Mouse (Mus musculus) stomach, embryonic 14.5 days (tissue): ENCODE data around the gene Gm42791. TPM values are rescaled to one million over a fixed set of nuclear protein-coding genes. Genes with fewer than 3 reads are reported as not detected.

Source experiments
- ATAC-seq: fragments of 200-750 bp; cut with Nextera tagmentation; 2 replicates; pipeline ENCODE4 v1.8.0; 2017; ENCODE audit warnings: low read depth, moderate TSS enrichment; ENCODE audit not compliant: insufficient number of reproducible peaks, insufficient read depth, low FRiP score
- H3K27ac ChIP-seq: fragments of 300-500 bp; sonication (generic); 2 replicates; pipeline ENCODE4 v1.5.1; 2014; ENCODE audit warnings: mild to moderate bottlenecking, low read length, moderate library complexity, mixed read lengths
- H3K27me3 ChIP-seq: fragments of 300-500 bp; sonication (generic); 2 replicates; pipeline ENCODE4 v1.6.1; 2014; ENCODE audit warnings: low read length, control low read depth, mixed read lengths; ENCODE audit not compliant: control insufficient read depth, insufficient read depth
- H3K36me3 ChIP-seq: fragments of 300-500 bp; sonication (generic); 2 replicates; pipeline ENCODE4 v1.6.1; 2014; ENCODE audit warnings: mild to moderate bottlenecking, control low read depth, low read length, moderate library complexity, mixed read lengths; ENCODE audit not compliant: control insufficient read depth, insufficient read depth
- H3K4me1 ChIP-seq: fragments of 300-500 bp; sonication (generic); 2 replicates; pipeline ENCODE4 v1.6.1; 2014; ENCODE audit warnings: low read length, control low read depth, mixed read lengths; ENCODE audit not compliant: control insufficient read depth, insufficient read depth
- H3K4me2 ChIP-seq: fragments of 300-500 bp; sonication (generic); replicated peaks from 2 replicates; pipeline ENCODE4 v1.6.1; 2014; ENCODE audit warnings: low read depth, low read length, control low read depth
- H3K4me3 ChIP-seq: fragments of 300-500 bp; sonication (generic); 2 replicates; pipeline ENCODE4 v1.5.1; 2014; ENCODE audit warnings: low read depth, low read length, control low read depth
- H3K9ac ChIP-seq: fragments of 300-500 bp; sonication (generic); replicated peaks from 2 replicates; pipeline ENCODE4 v1.6.1; 2014; ENCODE audit warnings: low read depth, mild to moderate bottlenecking, control low read depth, low read length, moderate library complexity, mixed read lengths
- H3K9me3 ChIP-seq: fragments of 300-500 bp; sonication (generic); 2 replicates; pipeline ENCODE4 v1.6.1; 2016; ENCODE audit warnings: low read depth, low read length, control low read depth; ENCODE audit not compliant: control insufficient read depth
- WGBS: fragments of 180-500 bp; shearing (Covaris S2); extraction: QIAGEN DNeasy Blood & Tissue Kit; methylation state at CpG from one replicate; pipeline ENCODE4 v1.1.7; 2014; 5-methylcytosine and 5-hydroxymethylcytosine counted together
- polyA plus RNA-seq: library from polyadenylated mRNA; unstranded; fragments of >200 nt; fragmentation: Nextera tagmentation; extraction: Ambion mirVana; gene quantifications from 2 replicates; pipeline ENCODE4 v1.2.1, GENCODE M21; 2014

Gene Gm42791
- polyA plus RNA-seq, 1 experiment from 2014 or later, result not detected

DNA sequence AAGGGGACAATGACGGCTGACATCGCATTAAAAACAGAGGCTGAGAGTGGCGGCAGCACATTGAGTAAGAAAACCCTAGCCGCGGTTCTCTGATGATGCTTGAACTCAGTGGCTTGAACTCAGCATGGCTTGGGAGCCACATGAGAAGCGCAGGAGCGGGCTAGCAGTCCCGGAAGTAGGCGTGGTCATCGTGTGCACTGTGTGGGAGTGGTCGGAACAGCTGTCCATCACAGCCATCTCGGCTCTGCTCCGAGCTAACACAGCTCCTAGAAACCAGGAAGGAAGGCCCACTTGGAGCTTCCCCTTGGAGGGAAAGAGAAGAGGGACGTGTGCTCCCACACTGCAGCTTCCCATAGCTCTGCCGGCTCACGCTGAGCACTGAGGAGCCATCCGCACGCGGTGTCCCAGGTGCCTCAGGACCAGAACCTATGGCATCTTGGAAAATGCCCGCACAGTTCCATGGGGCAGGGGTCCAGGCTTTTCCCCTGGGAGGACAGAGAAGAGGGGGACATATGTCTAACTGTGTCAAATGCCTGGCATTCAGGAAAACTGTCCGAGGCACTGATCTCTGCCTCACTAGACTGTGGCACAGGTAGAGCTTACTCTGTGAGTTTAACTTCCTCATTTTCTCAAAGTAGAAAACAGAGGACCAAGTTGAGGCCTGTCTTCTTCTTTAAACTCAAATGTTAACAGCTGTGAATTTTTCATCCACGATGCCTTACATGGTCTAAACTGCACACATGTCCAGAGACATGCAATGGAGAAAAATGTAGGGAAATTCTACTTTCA, 108.9 kb downstream of the Gm42791 start:
- 32% methylated on average over 22 of the region's 22 CpGs for WGBS
- H3K4me3 ChIP-seq, result no peak overlapping the region
- no peaks in the 10 kb centered on the region for H3K27me3 ChIP-seq
- no peak overlapping the region for H3K9ac ChIP-seq
- no peak overlapping the region for H3K27ac ChIP-seq
- peaks cover 10% of the 10 kb centered on the region; the same call in 1 of the 2 replicates for H3K36me3 ChIP-seq
- peak; percentile 92 for ATAC-seq
- no peaks in the 10 kb centered on the region for H3K9me3 ChIP-seq
- no peaks in the 10 kb centered on the region for H3K4me1 ChIP-seq
- 0 out of 2 replicates have a peak overlapping the region, but pooled peaks have one; percentile 10 for H3K4me2 ChIP-seq

- no peaks in the 10 kb centered on the region for H3K9me3 ChIP-seq
- H3K4me3 ChIP-seq, result no peak overlapping the region
- peaks cover 8% of the 10 kb centered on the region; the same call in 1 of the 2 replicates for H3K36me3 ChIP-seq
- WGBS, result 82% methylated on average over 8 of the region's 8 CpGs
- H3K9ac ChIP-seq, result no peak overlapping the region
- no peak for ATAC-seq
- H3K4me2 ChIP-seq, result no peak overlapping the region
- no peak overlapping the region for H3K27ac ChIP-seq
- H3K4me1 ChIP-seq, result no peaks in the 10 kb centered on the region
- H3K27me3 ChIP-seq, result no peaks in the 10 kb centered on the region
These were observed 111.3 kb downstream of the Gm42791 start for GRCm38 (mm10) chr5:148883671-148884070.

DNA sequence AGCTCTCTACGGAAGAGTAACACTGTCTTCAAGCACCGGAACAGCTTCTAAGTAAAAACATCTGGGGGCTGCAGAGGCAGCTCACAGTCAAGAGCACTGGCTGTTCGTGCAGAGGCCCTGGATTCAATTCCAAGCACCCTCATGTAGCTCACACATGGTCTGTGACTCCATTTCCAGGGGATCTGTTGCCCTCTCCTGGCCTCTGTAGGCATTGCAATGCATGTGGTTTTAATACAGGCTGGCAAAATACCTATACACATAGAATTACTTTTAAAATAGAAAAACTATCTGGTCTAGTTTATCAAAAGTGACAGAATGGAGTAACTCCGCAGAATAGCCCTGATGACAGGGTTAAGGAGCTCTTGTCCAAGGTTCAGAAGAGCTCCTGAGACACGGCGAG, 115.7 kb downstream of the Gm42791 start:
- ATAC-seq, result no peak
- Histone ChIP-seq H3K27me3 (no peaks in the 10 kb centered on the region), H3K4me2 (no peak overlapping the region), H3K27ac (no peak overlapping the region), H3K36me3 (peaks cover 10% of the 10 kb centered on the region), H3K4me3 (no peak overlapping the region), H3K9ac (no peak overlapping the region), H3K9me3 (no peaks in the 10 kb centered on the region), H3K4me1 (no peaks in the 10 kb centered on the region)
- WGBS, result 90% methylated on average over 6 of the region's 6 CpGs

GRCm38 (mm10) chr5:148873116-148873515, 121.8 kb downstream of the Gm42791 start:
- 69% methylated on average over 8 of the region's 8 CpGs for WGBS
- H3K9ac ChIP-seq, result no peak overlapping the region
- ATAC-seq, result no peak
- H3K4me2 ChIP-seq, result no peak overlapping the region
- H3K9me3 ChIP-seq, result no peaks in the 10 kb centered on the region
- H3K4me3 ChIP-seq, result no peak overlapping the region
- H3K36me3 ChIP-seq, result peaks cover 2% of the 10 kb centered on the region
- H3K27me3 ChIP-seq, result no peaks in the 10 kb centered on the region
- no peaks in the 10 kb centered on the region for H3K4me1 ChIP-seq
- H3K27ac ChIP-seq, result no peak overlapping the region

DNA sequence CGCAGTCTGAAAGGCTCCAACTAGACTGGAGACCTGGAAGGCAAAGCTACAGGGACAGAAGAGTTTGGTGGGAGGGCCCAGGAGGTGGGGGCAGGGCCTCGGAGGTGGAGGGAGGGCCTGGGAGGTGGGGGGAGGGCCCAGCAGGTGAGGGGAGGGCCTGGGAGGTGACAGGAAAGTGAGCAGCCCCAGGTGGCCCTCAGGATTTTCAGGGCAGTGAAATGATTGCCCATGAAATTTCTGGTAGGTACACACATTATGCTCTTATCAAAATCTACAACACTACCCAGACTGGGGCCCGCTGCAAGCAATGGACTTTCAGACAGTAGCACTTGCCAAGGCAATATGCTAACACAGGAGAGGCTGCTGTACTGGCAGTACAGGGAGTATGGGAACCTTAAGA, 125.4 kb downstream of the Gm42791 start:
- Histone ChIP-seq H3K27me3 (no peaks in the 10 kb centered on the region), H3K4me2 (no peak overlapping the region), H3K4me3 (no peak overlapping the region), H3K4me1 (peaks cover 7% of the 10 kb centered on the region; the same call in 1 of the 2 replicates), H3K27ac (no peak overlapping the region), H3K36me3 (no peaks in the 10 kb centered on the region), H3K9me3 (no peaks in the 10 kb centered on the region), H3K9ac (no peak overlapping the region)
- 0 out of 2 replicates have a peak, but pooled peaks have one; percentile 46 for ATAC-seq
- 45% methylated on average over 3 of the region's 3 CpGs for WGBS

GRCm38 (mm10) chr5:148867766-148868165, 127.2 kb downstream of the Gm42791 start:
- no peaks in the 10 kb centered on the region for H3K36me3 ChIP-seq
- no peaks in the 10 kb centered on the region for H3K27me3 ChIP-seq
- H3K27ac ChIP-seq, result no peak overlapping the region
- H3K9ac ChIP-seq, result no peak overlapping the region
- peaks cover 7% of the 10 kb centered on the region; the same call in 1 of the 2 replicates for H3K4me1 ChIP-seq
- H3K9me3 ChIP-seq, result no peaks in the 10 kb centered on the region
- H3K4me2 ChIP-seq, result no peak overlapping the region
- no peak overlapping the region for H3K4me3 ChIP-seq
- ATAC-seq, result no peak
- WGBS, result 82% methylated on average over 6 of the region's 6 CpGs

DNA sequence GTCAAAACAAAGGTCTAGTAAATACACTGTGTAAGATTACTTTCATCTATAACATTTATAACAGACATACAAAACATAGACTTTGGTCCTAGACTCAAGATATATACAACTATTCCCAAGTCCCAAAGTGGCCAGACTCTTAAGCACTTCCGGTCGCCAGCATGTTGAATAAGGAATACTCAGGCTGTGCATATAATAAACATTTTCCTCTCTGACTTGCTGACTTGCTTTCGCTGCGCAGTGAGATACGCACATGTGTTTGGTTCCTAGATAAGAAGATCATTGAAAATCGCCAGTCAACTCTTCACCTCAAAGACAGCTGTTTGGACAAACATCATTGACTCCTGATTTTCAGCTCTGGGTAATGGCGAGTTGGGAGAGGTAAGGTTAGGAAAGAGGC, 127.8 kb downstream of the Gm42791 start:
- Histone ChIP-seq H3K9ac (no peak overlapping the region), H3K4me1 (peaks cover 7% of the 10 kb centered on the region; the same call in 1 of the 2 replicates), H3K4me3 (no peak overlapping the region), H3K27ac (no peak overlapping the region), H3K27me3 (no peaks in the 10 kb centered on the region), H3K9me3 (no peaks in the 10 kb centered on the region), H3K36me3 (no peaks in the 10 kb centered on the region), H3K4me2 (no peak overlapping the region)
- 58% methylated on average over 7 of the region's 7 CpGs for WGBS
- no peak for ATAC-seq

DNA sequence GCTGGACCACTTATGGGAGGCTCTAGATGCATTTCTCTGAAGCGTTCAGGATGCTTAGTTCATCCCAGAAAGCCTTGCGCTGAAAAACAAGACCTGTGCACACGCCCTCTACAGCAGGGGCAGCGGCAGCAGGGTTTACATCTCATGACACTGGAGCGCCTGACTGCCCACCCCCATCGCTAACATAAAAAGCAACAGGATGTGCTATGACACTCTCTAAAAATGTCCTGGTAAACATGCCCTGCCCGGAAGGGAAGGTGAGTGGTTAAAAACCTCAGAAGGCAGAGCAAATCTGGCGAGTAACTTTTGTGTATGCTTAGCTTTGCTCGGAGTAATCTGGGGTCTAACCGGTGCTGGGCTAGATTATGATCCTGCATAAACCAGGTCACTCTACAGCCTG, 128.4 kb downstream of the Gm42791 start:
- WGBS, result 57% methylated on average over 10 of the region's 10 CpGs
- no peak for ATAC-seq
- Histone ChIP-seq H3K4me3 (no peak overlapping the region), H3K9me3 (no peaks in the 10 kb centered on the region), H3K4me2 (0 out of 2 replicates have a peak overlapping the region, but pooled peaks have one; percentile 0), H3K27me3 (no peaks in the 10 kb centered on the region), H3K27ac (no peak overlapping the region), H3K4me1 (peaks cover 7% of the 10 kb centered on the region; the same call in 1 of the 2 replicates), H3K9ac (no peak overlapping the region), H3K36me3 (no peaks in the 10 kb centered on the region)
